Mouse (Mus musculus): ENCODE results near the gene BC030500. TPM values are rescaled to one million over a fixed set of nuclear protein-coding genes. Genes with fewer than 3 reads are reported as not detected.

BC030500 gene
- total and polyA plus RNA-seq, 3 experiments = not detected

DNA sequence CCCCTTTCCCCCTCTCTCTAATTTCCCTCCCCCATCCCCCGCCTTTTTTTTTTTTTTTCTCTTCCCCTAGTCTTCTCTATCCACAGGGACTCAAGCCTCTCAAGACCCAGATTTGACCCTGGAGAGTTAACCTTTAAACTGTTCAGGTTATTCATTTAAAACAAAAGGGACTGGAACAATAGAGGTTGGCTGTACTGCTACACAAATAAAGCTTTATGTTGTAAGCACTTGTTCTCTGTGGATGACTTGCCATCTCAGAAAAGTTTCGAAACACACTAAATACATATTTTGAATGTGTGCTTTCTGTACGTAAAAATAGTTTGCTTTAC lies 2.0 kb downstream of the BC030500 start:
- Histone ChIP-seq H3K9me3 (replicated peaks; ENCODE audit: low read length) (peaks cover 43% of the 10 kb centered on the region), H3K79me2 (replicated peaks; ENCODE audit: control insufficient read depth, extremely low read depth, insufficient read depth, poor library complexity, severe bottlenecking) (no peaks in the 10 kb centered on the region), H3K9ac (ENCODE audit: insufficient read depth, low read depth) (no peak overlapping the region), H3K27me3 (replicated peaks) (no peaks in the 10 kb centered on the region), H3K4me2 (ENCODE audit: insufficient read depth, low read depth, poor library complexity, severe bottlenecking) (no peak overlapping the region), H3K4me1 (ENCODE audit: control insufficient read depth in 1 of 2, insufficient read depth in 2 of 2) (no peaks in the 10 kb centered on the region), H3K36me3 (replicated peaks in 1 of 2; ENCODE audit: control insufficient read depth in 1 of 2, insufficient read depth in 1 of 2, low read length in 1 of 2) (no peaks in the 10 kb centered on the region), H3K4me3 (replicated peaks in 1 of 3; ENCODE audit: low read depth in 2 of 3, low read length in 2 of 3, poor library complexity in 1 of 3) (no peak overlapping the region), H3K27ac (ENCODE audit: insufficient read depth, low read depth) (no peak overlapping the region)
- no peak for DNase-seq (ENCODE audit: extremely low read depth)
- in situ Hi-C loops (cut with MboI; ENCODE audit: low pct_ligation_motif_present, low pct_unique_long_range_greater_than_20kb, low sequenced_read_pairs) = no loop called here
- TF ChIP-seq MXI1 (IDR thresholded peaks at IDR 0.05; ENCODE audit: low read depth, low read length) (no peak), ZC3H11A (IDR thresholded peaks at IDR 0.05; ENCODE audit: low read depth, low read length) (no peak), PAX5 (IDR thresholded peaks at IDR 0.05; ENCODE audit: low read length) (no peak), USF1 (IDR thresholded peaks at IDR 0.05; ENCODE audit: low read depth, low read length) (no peak), TCF12 (IDR thresholded peaks at IDR 0.05; ENCODE audit: low read depth, low read length) (no peak), GABPA (IDR thresholded peaks at IDR 0.05; ENCODE audit: insufficient replicate concordance, low read depth, low read length) (no peak), IRF4 (IDR thresholded peaks at IDR 0.05; ENCODE audit: low read depth, low read length) (no peak), BHLHE40 (IDR thresholded peaks at IDR 0.05; ENCODE audit: low read depth, low read length) (no peak), KAT2A (IDR thresholded peaks at IDR 0.05; ENCODE audit: insufficient replicate concordance, low read length) (no peak)
- dilution Hi-C loops (cut with MboI; ENCODE audit: extremely low pct_ligation_motif_present, extremely low pct_unique_long_range_greater_than_20kb, low sequenced_read_pairs) = no loop called here

DNA sequence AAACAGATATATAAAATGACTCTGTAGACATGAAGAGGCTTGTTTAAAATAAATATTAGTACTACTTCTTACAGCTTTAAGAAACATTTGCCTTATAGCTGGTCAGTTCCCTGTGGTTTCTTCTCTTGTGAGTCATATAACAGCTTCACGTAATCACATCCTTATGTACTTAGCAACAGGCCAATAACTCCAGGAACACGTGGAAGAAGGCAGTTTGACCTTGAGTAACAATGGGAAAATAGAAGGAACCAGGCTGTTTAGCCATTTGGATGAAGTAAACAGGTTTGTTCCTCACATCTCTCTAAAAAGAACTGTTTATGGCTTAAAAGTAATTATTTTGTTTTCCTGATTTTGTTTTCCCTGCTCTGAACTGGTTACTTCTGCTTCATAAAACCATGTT lies 3.6 kb downstream of the BC030500 start:
- H3K9ac ChIP-seq (ENCODE audit: insufficient read depth, low read depth) = no peak overlapping the region
- H3K79me2 ChIP-seq (replicated peaks; ENCODE audit: control insufficient read depth, extremely low read depth, insufficient read depth, poor library complexity, severe bottlenecking) = no peaks in the 10 kb centered on the region
- peaks cover 41% of the 10 kb centered on the region for H3K9me3 ChIP-seq (replicated peaks; ENCODE audit: low read length)
- no peak overlapping the region for H3K4me3 ChIP-seq (replicated peaks in 1 of 3; ENCODE audit: low read depth in 2 of 3, low read length in 2 of 3, poor library complexity in 1 of 3)
- no peak overlapping the region for H3K4me2 ChIP-seq (ENCODE audit: insufficient read depth, low read depth, poor library complexity, severe bottlenecking)
- dilution Hi-C loops (cut with MboI; ENCODE audit: extremely low pct_ligation_motif_present, extremely low pct_unique_long_range_greater_than_20kb, low sequenced_read_pairs) = no loop called here
- H3K4me1 ChIP-seq (ENCODE audit: control insufficient read depth in 1 of 2, insufficient read depth in 2 of 2) = no peaks in the 10 kb centered on the region
- in situ Hi-C loops (cut with MboI; ENCODE audit: low pct_ligation_motif_present, low pct_unique_long_range_greater_than_20kb, low sequenced_read_pairs) = no loop called here
- no peak for TF ChIP-seq NRF1 (IDR thresholded peaks at IDR 0.05; ENCODE audit: low read depth, low read length)
- no peak for TF ChIP-seq MAX (IDR thresholded peaks at IDR 0.05; ENCODE audit: low read length)
- no peak for TF ChIP-seq SMC3 (IDR thresholded peaks at IDR 0.05; ENCODE audit: low read depth, low read length)
- no peak for TF ChIP-seq CTCF (conservative IDR thresholded peaks at IDR 0.05 in 1 of 2, IDR thresholded peaks at IDR 0.05 in 1 of 2; ENCODE audit: low read depth in 2 of 2, low read length in 2 of 2)
- TF ChIP-seq CHD1 (IDR thresholded peaks at IDR 0.05; ENCODE audit: low read depth, low read length) = no peak
- TF ChIP-seq JUND (conservative IDR thresholded peaks at IDR 0.05; ENCODE audit: low read depth, low read length) = no peak
- TF ChIP-seq POLR2A (IDR thresholded peaks at IDR 0.05; ENCODE audit: low read depth, low read length) = no peak
- TF ChIP-seq RCOR1 (conservative IDR thresholded peaks at IDR 0.05; ENCODE audit: low read depth, low read length) = no peak
- TF ChIP-seq ZC3H11A (IDR thresholded peaks at IDR 0.05; ENCODE audit: low read depth, low read length) = no peak
- TF ChIP-seq NELFE (IDR thresholded peaks at IDR 0.05; ENCODE audit: low read depth, low read length) = no peak
- no peak for TF ChIP-seq CHD2 (IDR thresholded peaks at IDR 0.05; ENCODE audit: low read length)
- no peak for TF ChIP-seq USF2 (conservative IDR thresholded peaks at IDR 0.05; ENCODE audit: low read depth, low read length)
- no peak for TF ChIP-seq ELF1 (IDR thresholded peaks at IDR 0.05; ENCODE audit: low read depth, low read length)
- no peak for TF ChIP-seq KAT2A (IDR thresholded peaks at IDR 0.05; ENCODE audit: insufficient replicate concordance, low read length)
- TF ChIP-seq EP300 (IDR thresholded peaks at IDR 0.05; ENCODE audit: low read length) = no peak
- TF ChIP-seq JUN (IDR thresholded peaks at IDR 0.05; ENCODE audit: insufficient read depth, low read depth, low read length) = no peak
- H3K27ac ChIP-seq (ENCODE audit: insufficient read depth, low read depth) = no peak overlapping the region
- no peaks in the 10 kb centered on the region for H3K27me3 ChIP-seq (replicated peaks)
- H3K36me3 ChIP-seq (replicated peaks in 1 of 2; ENCODE audit: control insufficient read depth in 1 of 2, insufficient read depth in 1 of 2, low read length in 1 of 2) = no peaks in the 10 kb centered on the region
- no peak for DNase-seq (ENCODE audit: extremely low read depth)

All from CH12.LX (cell line).